Mouse (Mus musculus) hindbrain, postnatal 0 days (tissue): ENCODE measurements at regions not wholly inside any gene's neighbourhood (a gene's known extent, or its start where the extent isn't known, plus 50 kb on each side); places are given as distances from the start of the nearest gene placed in this dataset.

ENCODE experiments used
- ATAC-seq: fragments of 200-750 bp; cut with Nextera tagmentation; 2 replicates; pipeline ENCODE4 v1.8.0; 2017; ENCODE audit warnings: mild to moderate bottlenecking, moderate TSS enrichment, moderate library complexity
- DNase-seq: peaks from one replicate; pipeline ENCODE4 v3.0.0-alpha.2; 2015; ENCODE audit warnings: low spot score
- H3K27ac ChIP-seq: fragments of 300-500 bp; sonication (generic); 2 replicates; pipeline ENCODE4 v1.5.1; 2014; ENCODE audit warnings: mild to moderate bottlenecking
- H3K27me3 ChIP-seq: fragments of 300-500 bp; sonication (generic); 2 replicates; pipeline ENCODE4 v1.6.1; 2014; ENCODE audit warnings: low read length, mixed read lengths; ENCODE audit not compliant: insufficient read depth
- H3K36me3 ChIP-seq: fragments of 300-500 bp; sonication (generic); 2 replicates; pipeline ENCODE4 v1.6.1; 2014; ENCODE audit warnings: low read length, mixed read lengths; ENCODE audit not compliant: insufficient read depth
- H3K4me1 ChIP-seq: fragments of 300-500 bp; sonication (generic); 2 replicates; pipeline ENCODE4 v1.6.1; 2014; ENCODE audit warnings: antibody characterized with exemption, low read length, mixed read lengths; ENCODE audit not compliant: insufficient read depth
- H3K4me2 ChIP-seq: fragments of 300-500 bp; sonication (generic); 2 replicates; pipeline ENCODE4 v1.6.1; 2014; ENCODE audit warnings: low read depth, mild to moderate bottlenecking, low read length, moderate library complexity, mixed read lengths
- H3K4me3 ChIP-seq: fragments of 300-500 bp; sonication (generic); 2 replicates; pipeline ENCODE4 v1.5.1; 2014; ENCODE audit warnings: low read length
- H3K9ac ChIP-seq: fragments of 300-500 bp; sonication (generic); replicated peaks from 2 replicates; pipeline ENCODE4 v1.6.1; 2014; ENCODE audit warnings: mild to moderate bottlenecking, low read length, moderate library complexity, mixed read lengths
- H3K9me3 ChIP-seq: fragments of 300-500 bp; sonication (generic); 2 replicates; pipeline ENCODE4 v1.6.1; 2016; ENCODE audit warnings: low read length, mixed read lengths
- CTCF ChIP-seq: IDR thresholded peaks from 2 replicates; pipeline ENCODE4 v1.5.1; 2016; ENCODE audit warnings: antibody characterized with exemption, control low read depth, low read depth
- WGBS: fragments of 180-500 bp; shearing (Covaris S2); extraction: QIAGEN DNeasy Blood & Tissue Kit; methylation state at CpG from one replicate; pipeline ENCODE4 v1.1.7; 2014; 5-methylcytosine and 5-hydroxymethylcytosine counted together

DNA sequence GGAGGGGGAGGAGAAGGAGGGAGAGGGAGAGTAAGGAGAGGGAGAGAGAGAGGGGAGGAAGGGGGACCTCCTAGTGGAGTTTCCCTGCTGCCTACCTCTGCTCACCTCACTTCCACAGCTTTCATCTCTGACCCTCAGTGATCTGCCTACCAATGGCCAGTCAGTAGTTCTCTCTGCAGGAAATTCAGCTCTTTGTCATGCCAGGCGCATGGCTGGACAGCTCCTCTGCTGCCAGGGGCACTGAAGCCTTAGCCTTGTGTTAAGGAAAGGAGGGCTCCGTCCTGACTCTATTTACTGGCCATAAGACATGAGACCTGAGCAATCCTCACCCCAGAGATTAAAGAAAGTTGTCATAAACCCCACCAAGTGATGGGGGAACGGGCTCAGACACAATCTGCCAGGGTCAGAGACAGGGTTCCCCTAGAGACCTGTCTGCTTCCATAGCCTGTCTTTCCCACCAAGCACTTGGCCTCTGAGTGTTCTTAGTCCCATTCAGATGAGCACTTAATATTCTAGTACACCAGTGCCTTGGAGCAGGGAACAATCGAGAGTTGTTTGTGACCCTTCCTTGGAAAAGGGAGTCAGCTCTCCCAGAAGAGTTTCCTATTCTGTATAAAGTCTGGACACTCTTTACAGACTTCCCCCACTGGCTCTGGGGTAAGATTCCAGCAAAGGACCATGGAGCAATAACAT is 65.9 kb upstream of the Ppp2r5a start:
- no peak overlapping the region for H3K9ac ChIP-seq
- H3K27ac ChIP-seq: peak overlapping the region; percentile 78
- peak; percentile 87 for ATAC-seq
- H3K9me3 ChIP-seq: no peaks in the 10 kb centered on the region
- no peak for TF ChIP-seq CTCF
- no peaks in the 10 kb centered on the region for H3K36me3 ChIP-seq
- H3K4me1 ChIP-seq: peaks cover 8% of the 10 kb centered on the region
- no peak overlapping the region for H3K4me3 ChIP-seq
- no peak overlapping the region for H3K4me2 ChIP-seq
- DNase-seq: peak; percentile 48
- 36% methylated on average over 4 of the region's 4 CpGs for WGBS
- H3K27me3 ChIP-seq: no peaks in the 10 kb centered on the region

GRCm38 (mm10) chr1:191466261-191466660 is 63.2 kb upstream of the Ppp2r5a start:
- no peak for TF ChIP-seq CTCF

GRCm38 (mm10) chr1:191465723-191466122 is 62.7 kb upstream of the Ppp2r5a start:
- H3K36me3 ChIP-seq: no peaks in the 10 kb centered on the region
- DNase-seq (no peak), ATAC-seq (no peak)
- H3K9ac ChIP-seq: no peak overlapping the region
- peaks cover 8% of the 10 kb centered on the region for H3K4me1 ChIP-seq
- H3K27me3 ChIP-seq: no peaks in the 10 kb centered on the region
- no peak overlapping the region for H3K4me3 ChIP-seq
- no peak for TF ChIP-seq CTCF
- H3K9me3 ChIP-seq: no peaks in the 10 kb centered on the region
- H3K4me2 ChIP-seq: no peak overlapping the region
- WGBS: 87% methylated on average over 4 of the region's 4 CpGs
- H3K27ac ChIP-seq: peak overlapping the region; percentile 49; the same call in 1 of the 2 replicates

More at GRCm38 (mm10) chr1:191466261-191466660, 63.2 kb upstream of the Ppp2r5a start:
- Histone ChIP-seq H3K4me1 (peaks cover 8% of the 10 kb centered on the region), H3K9me3 (no peaks in the 10 kb centered on the region), H3K9ac (no peak overlapping the region), H3K4me3 (no peak overlapping the region), H3K27ac (no peak overlapping the region), H3K36me3 (no peaks in the 10 kb centered on the region), H3K4me2 (no peak overlapping the region), H3K27me3 (no peaks in the 10 kb centered on the region)
- DNase-seq (no peak), ATAC-seq (no peak)
- WGBS: 86% methylated on average over 3 of the region's 3 CpGs

GRCm38 (mm10) chr1:191465170-191465569 is 62.1 kb upstream of the Ppp2r5a start:
- no peak for ATAC-seq
- H3K4me1 ChIP-seq: peaks cover 4% of the 10 kb centered on the region
- WGBS: 59% methylated on average over 2 of the region's 2 CpGs
- no peaks in the 10 kb centered on the region for H3K27me3 ChIP-seq
- 0 out of 2 replicates have a peak overlapping the region, but pooled peaks have one; percentile 49 for H3K27ac ChIP-seq
- no peak for TF ChIP-seq CTCF
- no peak overlapping the region for H3K9ac ChIP-seq
- no peaks in the 10 kb centered on the region for H3K9me3 ChIP-seq
- no peak for DNase-seq
- H3K4me3 ChIP-seq: no peak overlapping the region
- H3K36me3 ChIP-seq: no peaks in the 10 kb centered on the region
- H3K4me2 ChIP-seq: no peak overlapping the region

DNA sequence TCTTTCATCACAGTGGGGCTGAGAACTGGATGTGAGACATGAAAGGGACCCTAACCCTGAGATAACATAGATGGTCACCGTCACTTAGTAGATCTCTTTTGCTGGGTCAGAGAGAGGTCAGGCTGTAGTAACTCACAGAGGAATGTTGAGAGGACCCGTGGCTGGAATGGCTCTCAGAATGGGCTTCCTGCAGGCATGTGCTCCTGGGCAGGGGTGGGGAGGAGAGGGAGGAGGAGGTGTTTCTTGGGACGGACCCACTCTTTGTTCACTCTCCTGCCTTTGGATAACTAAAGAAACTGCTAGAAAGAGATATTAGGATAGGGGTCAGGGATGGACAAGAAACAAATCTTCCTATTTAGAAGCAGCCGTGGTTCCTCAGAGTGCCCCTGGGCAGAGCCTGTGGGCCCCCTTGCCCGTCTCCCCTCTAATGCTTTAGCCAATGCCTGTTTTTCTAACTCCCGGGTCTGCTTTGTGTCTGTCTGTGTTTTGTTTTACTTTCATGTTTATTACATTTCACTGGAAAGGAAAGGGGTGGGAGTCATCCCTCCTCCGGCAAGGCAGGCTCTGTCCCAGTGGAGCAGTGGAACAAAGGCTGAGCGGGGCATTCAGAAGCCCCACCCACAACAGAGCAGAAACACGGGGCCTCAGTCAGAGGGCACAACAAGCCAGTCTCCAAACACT is 58.9 kb upstream of the Ppp2r5a start:
- WGBS: 11% methylated on average over 9 of the region's 9 CpGs
- no peak overlapping the region for H3K9ac ChIP-seq
- no peaks in the 10 kb centered on the region for H3K36me3 ChIP-seq
- no peak overlapping the region for H3K4me2 ChIP-seq
- no peaks in the 10 kb centered on the region for H3K4me1 ChIP-seq
- ATAC-seq: no peak
- no peaks in the 10 kb centered on the region for H3K27me3 ChIP-seq
- peak overlapping the region; percentile 21; the same call in 1 of the 2 replicates for H3K27ac ChIP-seq
- no peak for DNase-seq
- H3K9me3 ChIP-seq: no peaks in the 10 kb centered on the region
- H3K4me3 ChIP-seq: no peak overlapping the region
- no peak for TF ChIP-seq CTCF

DNA sequence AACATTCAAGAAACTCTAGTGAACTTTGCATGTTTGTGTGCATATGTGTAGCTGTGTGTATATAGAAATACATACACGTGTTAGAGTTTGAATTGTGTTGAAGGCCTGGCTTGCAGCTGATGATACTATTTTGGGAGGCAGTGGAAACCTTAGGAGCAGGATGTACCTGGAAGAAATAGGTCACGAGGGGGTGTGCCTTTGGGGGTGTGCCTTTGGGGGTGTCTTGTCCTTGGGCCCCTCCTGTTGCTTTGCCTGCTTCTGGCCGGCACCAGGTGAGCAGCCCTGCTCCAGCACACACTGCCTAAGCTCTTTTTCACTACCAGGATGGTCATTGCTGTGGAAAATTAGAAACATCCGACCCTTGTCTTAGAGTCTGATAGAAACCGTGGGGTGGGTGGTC is 56.0 kb upstream of the Ppp2r5a start:
- Histone ChIP-seq H3K9me3 (no peaks in the 10 kb centered on the region), H3K4me3 (no peak overlapping the region), H3K4me1 (no peaks in the 10 kb centered on the region), H3K9ac (no peak overlapping the region), H3K36me3 (no peaks in the 10 kb centered on the region), H3K27me3 (no peaks in the 10 kb centered on the region), H3K27ac (no peak overlapping the region), H3K4me2 (no peak overlapping the region)
- DNase-seq (no peak), ATAC-seq (no peak)
- 82% methylated on average over 5 of the region's 5 CpGs for WGBS
- TF ChIP-seq CTCF: no peak

- Histone ChIP-seq H3K9me3 (no peaks in the 10 kb centered on the region), H3K27me3 (no peaks in the 10 kb centered on the region), H3K27ac (no peak overlapping the region), H3K36me3 (no peaks in the 10 kb centered on the region), H3K4me3 (no peak overlapping the region), H3K9ac (no peak overlapping the region), H3K4me2 (no peak overlapping the region), H3K4me1 (no peaks in the 10 kb centered on the region; the same call in 1 of the 2 replicates)
- ATAC-seq: no peak
- WGBS: 71% methylated on average over 2 of the region's 2 CpGs
- TF ChIP-seq CTCF: no peak
- no peak for DNase-seq
Measured at GRCm38 (mm10) chr1:191458292-191458691, 55.2 kb upstream of the Ppp2r5a start.
